Mouse (Mus musculus): Measurements from ENCODE around the gene Krt26.
A peak's percentile ranks its signal among the peaks of the same experiment; 100 is the strongest.

The Krt26 gene

GRCm38 (mm10) chr11:99337866-99338265 lies at the start of gene Krt26:
Gene Krt26, minus strand, starts transcription at chr11:99337966.
- no peak for DNase-seq

- DNase-seq, result peak; percentile 82 to 83
These were observed 48.3 kb upstream of the Krt26 start for GRCm38 (mm10) chr11:99385813-99386721.

- DNase-seq, result peak; percentile 84 to 85
These were observed 41.8 kb upstream of the Krt26 start for GRCm38 (mm10) chr11:99379568-99379967.

GRCm38 (mm10) chr11:99374803-99375202 lies 37.0 kb upstream of the Krt26 start, which contains the start of gene Krt28:
Gene Krt28, minus strand, starts transcription at chr11:99374903.
- DNase-seq, result no peak

- DNase-seq, result peak; percentile 18 to 25
These were observed 32.2 kb upstream of the Krt26 start for GRCm38 (mm10) chr11:99369853-99370451.

- no peak for DNase-seq
These were observed 31.5 kb upstream of the Krt26 start for GRCm38 (mm10) chr11:99369229-99369628.

- DNase-seq, result peak; percentile 5 to 13
These were observed 29.0 kb upstream of the Krt26 start for GRCm38 (mm10) chr11:99366791-99367190.

- DNase-seq, result peak; percentile 36 to 42
These were observed 26.6 kb upstream of the Krt26 start for GRCm38 (mm10) chr11:99364412-99364811.

- DNase-seq, result no peak
These were observed 23.7 kb upstream of the Krt26 start for GRCm38 (mm10) chr11:99361423-99361822.

GRCm38 (mm10) chr11:99351004-99351403 lies 13.2 kb upstream of the Krt26 start, which contains the start of gene Krt27:
Gene Krt27, minus strand, starts transcription at chr11:99351104.
- no peak for DNase-seq

GRCm38 (mm10) chr11:99339299-99339847 lies 1.6 kb upstream of the Krt26 start:
- DNase-seq, result no peak

- DNase-seq, result no peak
These were observed 4.3 kb downstream of the Krt26 start for GRCm38 (mm10) chr11:99333426-99333825.

- DNase-seq, result no peak
These were observed 8.1 kb downstream of the Krt26 start for GRCm38 (mm10) chr11:99329655-99330054.

- DNase-seq, result no peak
These were observed 14.9 kb downstream of the Krt26 start, which contains the start of gene Krt25 for GRCm38 (mm10) chr11:99322851-99323250. Gene Krt25, minus strand, starts transcription at chr11:99322951.

GRCm38 (mm10) chr11:99321094-99321493 lies 16.7 kb downstream of the Krt26 start:
- no peak for DNase-seq

GRCm38 (mm10) chr11:99319127-99319526 lies 18.6 kb downstream of the Krt26 start:
- DNase-seq, result no peak

- no peak for DNase-seq
These were observed 21.2 kb downstream of the Krt26 start for GRCm38 (mm10) chr11:99316543-99316942.

- no peak for DNase-seq
These were observed 23.2 kb downstream of the Krt26 start for GRCm38 (mm10) chr11:99314594-99314993.

- peak; percentile 52 to 54 for DNase-seq
These were observed 26.9 kb downstream of the Krt26 start for GRCm38 (mm10) chr11:99310882-99311281.

GRCm38 (mm10) chr11:99307579-99307978 lies 30.2 kb downstream of the Krt26 start:
- peak; percentile 76 to 81 for DNase-seq

GRCm38 (mm10) chr11:99295039-99295438 lies 42.7 kb downstream of the Krt26 start:
- no peak for DNase-seq

GRCm38 (mm10) chr11:99292846-99293245 lies 44.9 kb downstream of the Krt26 start:
- DNase-seq, result peak; percentile 61 to 63

GRCm38 (mm10) chr11:99284833-99285312 lies 52.9 kb downstream of the Krt26 start, which contains the start of gene Krt24:
Gene Krt24, minus strand, starts transcription at chr11:99285262.
- no peak for DNase-seq
